Mouse (Mus musculus) spleen, adult 2 months (tissue): ENCODE results near the gene Olfr521.

Source experiments
- CTCF ChIP-seq: fragments of 200-500 bp; IDR thresholded peaks from 2 replicates; pipeline ENCODE4 v1.5.1; 2011; ENCODE audit warnings: mild to moderate bottlenecking, inconsistent platforms; ENCODE audit not compliant: insufficient read depth, insufficient read length, insufficient replicate concordance; ENCODE audit errors: extremely low read depth
- POLR2A ChIP-seq: fragments of 200-500 bp; IDR thresholded peaks from 2 replicates; pipeline ENCODE4 v1.6.1; 2011; ENCODE audit warnings: low read depth, low read length, inconsistent platforms

GRCm38 (mm10) chr7:99716536-99716935 is 46.8 kb upstream of the Olfr521 start:
- no peak for TF ChIP-seq CTCF
- TF ChIP-seq POLR2A: no peak
